Mouse (Mus musculus) skeletal muscle tissue, postnatal 0 days (tissue): ENCODE measurements around the gene Nusap1. TPM values are rescaled to one million over a fixed set of nuclear protein-coding genes. Genes with fewer than 3 reads are reported as not detected.

Experiments
- polyA plus RNA-seq: library from polyadenylated mRNA; unstranded; fragments of >200 nt; fragmentation: Nextera tagmentation; extraction: Ambion mirVana; gene quantifications from 2 replicates; pipeline ENCODE4 v1.2.1, GENCODE M21; 2015

Nusap1 gene
- 14.5 and 16.6 TPM in 2 replicates for polyA plus RNA-seq

GRCm38 (mm10) chr2:119618199-119618982 is at the start of gene Nusap1, which contains the start of gene Oip5:
Nusap1 (plus strand) TSS chr2:119618298.
Oip5 (minus strand) TSS chr2:119618469.

GRCm38 (mm10) chr2:119662220-119663182 is 44.4 kb downstream of the Nusap1 start, which contains the start of gene Ndufaf1:
Ndufaf1 (minus strand) TSS chr2:119662827.

GRCm38 (mm10) chr2:119674525-119675214 is 56.6 kb downstream of the Nusap1 start, which contains the start of gene Rtf1:
Rtf1 (plus strand) TSS chr2:119675068.

Other genes starting within 250 kb of the Nusap1 start
- gene Ino80, start 140.6 kb upstream of the Nusap1 start, polyA plus RNA-seq: 1.8 and 2.5 TPM in 2 replicates
- gene Exd1, start 70.7 kb upstream of the Nusap1 start, polyA plus RNA-seq: 0.09 and 0.29 TPM in 2 replicates
- gene Chp1, start 70.6 kb upstream of the Nusap1 start, polyA plus RNA-seq: 39.3 and 59.0 TPM in 2 replicates
- gene Oip5, start 171 bp downstream of the Nusap1 start, polyA plus RNA-seq: 5.6 and 6.6 TPM in 2 replicates
- 62.8 and 64.0 TPM in 2 replicates for gene Ndufaf1, start 44.5 kb downstream of the Nusap1 start, polyA plus RNA-seq
- 31.1 and 34.4 TPM in 2 replicates for gene Rtf1, start 56.8 kb downstream of the Nusap1 start, polyA plus RNA-seq
- 0.26 and 0.71 TPM in 2 replicates for gene Itpka, start 124.0 kb downstream of the Nusap1 start, polyA plus RNA-seq
- gene Ltk, start 142.1 kb downstream of the Nusap1 start, polyA plus RNA-seq: not detected in 2 replicates
- 9.7 and 9.9 TPM in 2 replicates for gene Rpap1, start 169.2 kb downstream of the Nusap1 start, polyA plus RNA-seq
- gene Tyro3, start 179.4 kb downstream of the Nusap1 start, polyA plus RNA-seq: 2.9 and 3.2 TPM in 2 replicates